Mouse (Mus musculus): ENCODE results near the gene Gm7073. TPM values are rescaled to one million over a fixed set of nuclear protein-coding genes. Genes with fewer than 3 reads are reported as not detected.

Gene Gm7073
- not detected for total RNA-seq (2023)

GRCm38 (mm10) chrX:60539149-60539548 lies at the start of gene Gm7073:
Gene Gm7073, minus strand, starts transcription at chrX:60539249.

Other genes with a start within 250 kb of the Gm7073 start
- 10 to 100 TPM; 22.7 to 23.7 TPM for gene Atp11c, start 53.4 kb upstream of the Gm7073 start, total RNA-seq (2023)

Measured in neutrophil, adult 83 days (primary cell).